Mouse (Mus musculus) activated CD4-positive, CD25-positive, alpha-beta regulatory T cell, adult 4 months (primary cell): ENCODE measurements around the gene Dchs2. TPM values are rescaled to one million over a fixed set of nuclear protein-coding genes. Genes with fewer than 3 reads are reported as not detected.

Experiments used
- ATAC-seq: one replicate; pipeline ENCODE4 v1.8.0; 2017
- polyA plus RNA-seq, 2 experiments: library from polyadenylated mRNA; unstranded; fragments of 100-300 nt; shearing (Covaris generic); gene quantifications; one replicate each; pipeline ENCODE4 v1.2.1; 2017

Gene Dchs2
- polyA plus RNA-seq, 2 experiments from 2014 or later: not detected

- ATAC-seq: no peak
Measured at GRCm38 (mm10) chr3:83155600-83155999, 27.9 kb downstream of the Dchs2 start.

- ATAC-seq: no peak
Measured at GRCm38 (mm10) chr3:83156165-83156564, 28.4 kb downstream of the Dchs2 start.

- no peak for ATAC-seq
Measured at GRCm38 (mm10) chr3:83161542-83162231, 33.9 kb downstream of the Dchs2 start.

GRCm38 (mm10) chr3:83163676-83164075 is 35.9 kb downstream of the Dchs2 start:
- ATAC-seq: no peak

- ATAC-seq: no peak
Measured at GRCm38 (mm10) chr3:83185527-83185926, 57.8 kb downstream of the Dchs2 start.

GRCm38 (mm10) chr3:83191271-83191670 is 63.5 kb downstream of the Dchs2 start:
- ATAC-seq: no peak

GRCm38 (mm10) chr3:83192401-83192800 is 64.7 kb downstream of the Dchs2 start:
- ATAC-seq: no peak

- ATAC-seq: no peak
Measured at GRCm38 (mm10) chr3:83194911-83195310, 67.2 kb downstream of the Dchs2 start.

GRCm38 (mm10) chr3:83201286-83201980 is 73.7 kb downstream of the Dchs2 start:
- ATAC-seq: no peak

- ATAC-seq: no peak
Measured at GRCm38 (mm10) chr3:83205073-83205668, 77.4 kb downstream of the Dchs2 start.

GRCm38 (mm10) chr3:83209646-83210045 is 81.9 kb downstream of the Dchs2 start:
- no peak for ATAC-seq

- ATAC-seq: no peak
Measured at GRCm38 (mm10) chr3:83210210-83210609, 82.5 kb downstream of the Dchs2 start.

GRCm38 (mm10) chr3:83211939-83212338 is 84.2 kb downstream of the Dchs2 start:
- ATAC-seq: no peak

GRCm38 (mm10) chr3:83212578-83212977 is 84.8 kb downstream of the Dchs2 start:
- ATAC-seq: no peak

- no peak for ATAC-seq
Measured at GRCm38 (mm10) chr3:83218059-83218458, 90.3 kb downstream of the Dchs2 start.

- ATAC-seq: no peak
Measured at GRCm38 (mm10) chr3:83220101-83220500, 92.4 kb downstream of the Dchs2 start.

GRCm38 (mm10) chr3:83222125-83222524 is 94.4 kb downstream of the Dchs2 start:
- ATAC-seq: no peak

- no peak for ATAC-seq
Measured at GRCm38 (mm10) chr3:83228383-83228782, 100.6 kb downstream of the Dchs2 start.

- ATAC-seq: no peak
Measured at GRCm38 (mm10) chr3:83230326-83230725, 102.6 kb downstream of the Dchs2 start.

- no peak for ATAC-seq
Measured at GRCm38 (mm10) chr3:83234457-83234856, 106.7 kb downstream of the Dchs2 start.

- ATAC-seq: no peak
Measured at GRCm38 (mm10) chr3:83235061-83235460, 107.3 kb downstream of the Dchs2 start.

- ATAC-seq: no peak
Measured at GRCm38 (mm10) chr3:83246536-83246935, 118.8 kb downstream of the Dchs2 start.

- no peak for ATAC-seq
Measured at GRCm38 (mm10) chr3:83250001-83250545, 122.3 kb downstream of the Dchs2 start.

GRCm38 (mm10) chr3:83251899-83252298 is 124.2 kb downstream of the Dchs2 start:
- no peak for ATAC-seq
